Mouse (Mus musculus) liver, embryonic 14.5 days (tissue): ENCODE data around the gene Urb1. TPM values are rescaled to one million over a fixed set of nuclear protein-coding genes. Genes with fewer than 3 reads are reported as not detected.

ENCODE experiments used
- ATAC-seq: fragments of 200-750 bp; cut with Nextera tagmentation; 2 replicates; pipeline ENCODE4 v1.8.0; 2017; ENCODE audit warnings: moderate number of reproducible peaks, mild to moderate bottlenecking, moderate library complexity; ENCODE audit not compliant: insufficient read depth
- DNase-seq, 3 experiments: peaks; one replicate each; pipeline ENCODE4 v3.0.0-alpha.2; 2012 to 2013; ENCODE audit warnings: low read depth in 3 of 3, low spot score in 3 of 3
- H3K27ac ChIP-seq: fragments of 300-500 bp; sonication (generic); 2 replicates; pipeline ENCODE4 v1.5.1; 2014; ENCODE audit warnings: moderate library complexity, mild to moderate bottlenecking, control low read depth, inconsistent platforms
- H3K27me3 ChIP-seq: fragments of 300-500 bp; sonication (generic); 2 replicates; pipeline ENCODE4 v1.6.1; 2014; ENCODE audit warnings: mild to moderate bottlenecking, low read length, moderate library complexity; ENCODE audit not compliant: control insufficient read depth, insufficient read depth
- H3K36me3 ChIP-seq: fragments of 300-500 bp; sonication (generic); replicated peaks from 2 replicates; pipeline ENCODE4 v1.6.1; 2014; ENCODE audit warnings: low read depth; ENCODE audit not compliant: control insufficient read depth, insufficient read depth
- H3K4me1 ChIP-seq, 2 experiments: fragments of 200-500 bp in 1 of 2; fragments of 300-500 bp in 1 of 2; sonication (generic) in 1 of 2; replicated peaks; 2 replicates each; pipeline ENCODE4 v1.6.1; 2012 to 2014; ENCODE audit warnings: antibody characterized with exemption in 1 of 2, inconsistent platforms in 1 of 2, low read length in 1 of 2; ENCODE audit not compliant: control insufficient read depth in 2 of 2, insufficient read depth in 2 of 2
- H3K4me2 ChIP-seq: fragments of 300-500 bp; sonication (generic); 2 replicates; pipeline ENCODE4 v1.6.1; 2014; ENCODE audit warnings: low read depth, mild to moderate bottlenecking, control low read depth, moderate library complexity
- H3K4me3 ChIP-seq, 2 experiments: fragments of 200-500 bp in 1 of 2; fragments of 300-500 bp in 1 of 2; sonication (generic) in 1 of 2; 2 replicates each; pipeline ENCODE4 v1.5.1; 2012 to 2014; ENCODE audit warnings: low read depth in 2 of 2, low read length in 2 of 2, mild to moderate bottlenecking in 2 of 2, control low read depth in 1 of 2, inconsistent platforms in 1 of 2, moderate library complexity in 1 of 2; ENCODE audit not compliant: insufficient read depth in 1 of 2
- H3K9ac ChIP-seq: fragments of 300-500 bp; sonication (generic); replicated peaks from 2 replicates; pipeline ENCODE4 v1.6.1; 2014; ENCODE audit warnings: mild to moderate bottlenecking, control low read depth, moderate library complexity
- H3K9me3 ChIP-seq: fragments of 300-500 bp; sonication (generic); 2 replicates; pipeline ENCODE4 v1.6.1; 2016; ENCODE audit warnings: low read length, mixed read lengths; ENCODE audit not compliant: control insufficient read depth
- CTCF ChIP-seq: IDR thresholded peaks from 2 replicates; pipeline ENCODE4 v1.5.1; 2016; ENCODE audit warnings: antibody characterized with exemption, low read depth, control low read depth
- EP300 ChIP-seq: IDR thresholded peaks from 2 replicates; pipeline ENCODE4 v1.6.1; 2016; ENCODE audit warnings: antibody characterized with exemption, low read depth
- WGBS: fragments of 180-500 bp; shearing (Covaris S2); extraction: QIAGEN DNeasy Blood & Tissue Kit; methylation state at CpG from one replicate; pipeline ENCODE4 v1.1.7; 2014; ENCODE audit not compliant: insufficient replicate concordance; 5-methylcytosine and 5-hydroxymethylcytosine counted together
- polyA plus RNA-seq, 2 experiments: library from polyadenylated mRNA; depleted of rRNA in 1 of 2; stranded (reverse) in 1 of 2; unstranded in 1 of 2; fragments of >200 nt; fragmentation: Nextera tagmentation in 1 of 2; extraction: Ambion mirVana in 1 of 2; gene quantifications; 2 replicates each; pipeline versions ENCODE4 v1.2.1 to v1.2.3; 2012 to 2014

The Urb1 gene
- polyA plus RNA-seq, 2 experiments = 3.6 to 5.0 TPM

- no peaks in the 10 kb centered on the region for H3K27me3 ChIP-seq
- peak overlapping the region; percentile 74 for H3K27ac ChIP-seq
- peak; percentile 97 for ATAC-seq
- peak in 1 of 3 experiments; percentile 79 for DNase-seq
- peak overlapping the region; percentile 58 for H3K4me2 ChIP-seq
- 22% methylated on average over 4 of the region's 4 CpGs for WGBS
- TF ChIP-seq CTCF (no peak), EP300 (peak; percentile 78)
- H3K4me1 ChIP-seq = peaks cover 26 to 31% of the 10 kb centered on the region in 2 experiments
- H3K4me3 ChIP-seq = no peak overlapping the region; a peak in 1 of 4 replicates
- no peaks in the 10 kb centered on the region for H3K9me3 ChIP-seq
- peaks cover 8% of the 10 kb centered on the region for H3K36me3 ChIP-seq
- peak overlapping the region; percentile 72 for H3K9ac ChIP-seq
Observed at GRCm38 (mm10) chr16:90760515-90760914, 49.7 kb downstream of the Urb1 start.

DNA sequence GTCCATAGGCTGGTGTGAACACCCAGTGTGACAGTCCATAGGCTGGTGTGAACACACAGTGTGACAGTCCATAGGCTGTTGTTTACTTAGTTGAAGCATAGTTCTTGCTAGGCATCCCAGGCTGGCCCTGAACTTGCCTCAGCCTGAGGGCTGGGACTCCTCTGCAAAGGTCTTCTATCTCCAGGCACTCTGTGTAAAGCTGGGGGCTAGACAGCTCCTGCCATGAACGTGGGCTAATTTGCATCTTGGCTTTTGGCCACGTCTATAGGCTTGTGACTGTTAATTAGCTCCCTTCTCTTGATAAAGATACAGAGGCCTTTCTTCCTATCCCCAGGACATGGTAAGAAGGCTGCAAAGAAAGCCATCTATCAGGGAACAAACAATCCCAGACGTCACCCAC is 50.9 kb downstream of the Urb1 start:
- no peak for DNase-seq
- 60% methylated on average over 3 of the region's 3 CpGs for WGBS
- Histone ChIP-seq H3K27ac (peak overlapping the region; percentile 73), H3K4me3 (no peak overlapping the region), H3K4me1 (peaks cover 26 to 31% of the 10 kb centered on the region in 2 experiments), H3K36me3 (peaks cover 8% of the 10 kb centered on the region), H3K9me3 (no peaks in the 10 kb centered on the region), H3K27me3 (no peaks in the 10 kb centered on the region), H3K4me2 (peak overlapping the region; percentile 58; the same call in 1 of the 2 replicates), H3K9ac (peak overlapping the region; percentile 6; the same call in 1 of the 2 replicates)
- no peak for ATAC-seq
- TF ChIP-seq EP300 = no peak
- TF ChIP-seq CTCF = no peak

DNA sequence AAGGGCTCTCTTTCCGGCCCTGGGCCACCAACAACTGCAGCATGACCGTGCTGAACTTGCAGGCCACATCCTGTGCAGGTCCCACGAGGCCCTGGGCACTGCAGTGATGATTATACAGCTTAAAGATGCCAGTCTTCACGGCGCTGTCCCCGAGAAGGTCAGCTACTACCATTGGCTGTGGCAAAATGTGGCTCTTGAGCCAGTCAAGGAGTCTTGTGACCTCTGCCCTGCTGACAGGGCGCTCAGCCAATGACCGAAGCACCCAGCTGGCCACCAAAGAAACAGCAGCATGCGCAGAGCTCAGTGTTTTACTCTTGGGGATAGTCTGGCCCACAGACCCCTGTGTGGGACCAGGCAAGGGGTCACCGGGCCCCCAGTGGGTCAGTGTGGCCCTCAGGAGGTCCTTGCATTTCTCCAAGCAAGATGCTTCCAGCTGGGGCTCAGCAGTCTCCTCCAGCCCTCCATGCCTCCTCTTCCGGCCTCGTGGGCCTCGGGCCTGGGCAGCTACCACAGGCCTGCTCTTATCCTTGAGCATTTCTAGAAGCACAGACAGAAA is 56.7 kb downstream of the Urb1 start:
- Histone ChIP-seq H3K9ac (no peak overlapping the region), H3K9me3 (no peaks in the 10 kb centered on the region), H3K27me3 (no peaks in the 10 kb centered on the region), H3K4me2 (no peak overlapping the region), H3K4me1 (peaks cover 0 to 9% of the 10 kb centered on the region in 2 experiments; a peak in 2 of 4 replicates), H3K4me3 (no peak overlapping the region), H3K36me3 (peaks cover 9% of the 10 kb centered on the region), H3K27ac (no peak overlapping the region)
- no peak for ATAC-seq
- no peak for DNase-seq
- WGBS = 77% methylated on average over 13 of the region's 13 CpGs
- no peak for TF ChIP-seq EP300
- TF ChIP-seq CTCF = no peak

DNA sequence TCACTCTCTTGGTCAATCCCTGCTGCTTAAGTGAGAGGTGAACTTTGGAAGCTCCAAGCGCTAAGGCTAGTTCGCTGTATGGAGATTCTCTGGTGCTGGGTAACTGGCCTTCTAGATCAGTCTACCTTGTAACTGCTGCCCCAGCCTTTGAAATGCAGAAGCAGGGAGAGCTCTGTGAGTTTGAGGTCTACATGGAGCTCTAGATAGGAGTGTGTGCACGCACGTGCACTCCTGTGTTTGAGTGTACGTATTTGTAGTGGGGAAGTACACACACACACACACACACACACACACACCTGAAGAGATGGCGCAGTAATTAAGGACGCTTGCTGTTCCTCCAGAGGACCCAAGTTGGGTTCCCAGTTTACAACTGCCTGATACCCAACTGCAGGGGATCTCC is 62.0 kb downstream of the Urb1 start:
- Histone ChIP-seq H3K4me3 (no peak overlapping the region), H3K4me2 (no peak overlapping the region), H3K27ac (no peak overlapping the region), H3K9ac (no peak overlapping the region), H3K27me3 (no peaks in the 10 kb centered on the region), H3K4me1 (peaks cover 0 to 25% of the 10 kb centered on the region in 2 experiments; a peak in 2 of 4 replicates), H3K36me3 (peaks cover 17% of the 10 kb centered on the region), H3K9me3 (no peaks in the 10 kb centered on the region)
- no peak for TF ChIP-seq EP300
- TF ChIP-seq CTCF = no peak
- 85% methylated on average over 7 of the region's 7 CpGs for WGBS
- no peak for ATAC-seq
- no peak for DNase-seq

DNA sequence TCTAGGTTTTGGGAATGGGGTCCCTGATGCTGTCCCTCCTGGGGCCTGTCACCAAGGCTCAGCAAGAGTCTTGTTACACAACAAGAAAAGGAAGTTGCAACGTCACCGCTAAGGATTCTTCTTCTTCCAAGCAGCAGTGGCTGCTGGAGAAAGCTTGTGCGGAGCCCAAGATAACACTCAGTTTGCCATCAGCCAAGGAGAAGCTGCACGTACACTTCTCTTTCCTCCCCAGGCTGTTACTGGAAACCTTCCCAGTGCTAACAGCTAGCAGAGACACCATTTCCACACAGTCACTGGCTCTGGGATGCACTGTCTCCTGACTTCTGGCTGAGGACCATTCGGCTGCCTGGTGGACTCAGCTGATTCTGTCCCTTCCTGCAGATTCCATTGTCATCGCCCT is 63.1 kb downstream of the Urb1 start:
- no peak for ATAC-seq
- WGBS = 35% methylated on average over 6 of the region's 6 CpGs
- no peak overlapping the region for H3K4me3 ChIP-seq
- peaks cover 21% of the 10 kb centered on the region for H3K36me3 ChIP-seq
- peaks cover 0 to 31% of the 10 kb centered on the region in 2 experiments; a peak in 3 of 4 replicates for H3K4me1 ChIP-seq
- H3K4me2 ChIP-seq = no peak overlapping the region
- no peak overlapping the region for H3K27ac ChIP-seq
- no peak overlapping the region for H3K9ac ChIP-seq
- TF ChIP-seq EP300 (no peak), CTCF (no peak)
- H3K27me3 ChIP-seq = no peaks in the 10 kb centered on the region
- no peak for DNase-seq
- H3K9me3 ChIP-seq = no peaks in the 10 kb centered on the region
